Mouse (Mus musculus): ENCODE data around the gene Sgpp2. TPM values are rescaled to one million over a fixed set of nuclear protein-coding genes. Genes with fewer than 3 reads are reported as not detected.

Sgpp2 gene
- total RNA-seq, 4 experiments from 2014 or later = 5.5 to 8.9 (median 7.1) TPM

GRCm38 (mm10) chr1:78399755-78400154, 89.6 kb downstream of the Sgpp2 start:
- DNase-seq (ENCODE audit: low spot score in 2 of 2) = no peak

GRCm38 (mm10) chr1:78401413-78401812, 91.3 kb downstream of the Sgpp2 start:
- no peak for DNase-seq (ENCODE audit: low spot score in 2 of 2)

- DNase-seq (ENCODE audit: low spot score in 2 of 2) = no peak
Observed at GRCm38 (mm10) chr1:78409396-78409795, 99.3 kb downstream of the Sgpp2 start.

- no peak for DNase-seq (ENCODE audit: low spot score in 2 of 2)
Observed at GRCm38 (mm10) chr1:78412668-78413067, 102.5 kb downstream of the Sgpp2 start.

- DNase-seq (ENCODE audit: low spot score in 2 of 2) = no peak
Observed at GRCm38 (mm10) chr1:78414421-78414820, 104.3 kb downstream of the Sgpp2 start.

- DNase-seq (ENCODE audit: low spot score in 2 of 2) = no peak
Observed at GRCm38 (mm10) chr1:78417154-78417911, 107.2 kb downstream of the Sgpp2 start.

GRCm38 (mm10) chr1:78419593-78419992, 109.4 kb downstream of the Sgpp2 start:
- DNase-seq (ENCODE audit: low spot score in 2 of 2) = peak; percentile 33 to 67

GRCm38 (mm10) chr1:78420271-78420670, 110.1 kb downstream of the Sgpp2 start:
- DNase-seq (ENCODE audit: low spot score in 2 of 2) = no peak

- no peak for DNase-seq (ENCODE audit: low spot score in 2 of 2)
Observed at GRCm38 (mm10) chr1:78421749-78422148, 111.6 kb downstream of the Sgpp2 start.

GRCm38 (mm10) chr1:78422576-78422975, 112.4 kb downstream of the Sgpp2 start:
- DNase-seq (ENCODE audit: low spot score in 2 of 2) = no peak

GRCm38 (mm10) chr1:78424848-78425247, 114.7 kb downstream of the Sgpp2 start:
- DNase-seq (ENCODE audit: low spot score in 2 of 2) = no peak

GRCm38 (mm10) chr1:78425309-78425708, 115.2 kb downstream of the Sgpp2 start:
- DNase-seq (ENCODE audit: low spot score in 2 of 2) = no peak

GRCm38 (mm10) chr1:78425793-78426700, 115.9 kb downstream of the Sgpp2 start:
- DNase-seq (ENCODE audit: low spot score in 2 of 2) = peak; percentile 27 to 36

GRCm38 (mm10) chr1:78426841-78427240, 116.7 kb downstream of the Sgpp2 start:
- DNase-seq (ENCODE audit: low spot score in 2 of 2) = no peak

- DNase-seq (ENCODE audit: low spot score in 2 of 2) = no peak
Observed at GRCm38 (mm10) chr1:78428851-78429250, 118.7 kb downstream of the Sgpp2 start.

GRCm38 (mm10) chr1:78433472-78433871, 123.3 kb downstream of the Sgpp2 start:
- DNase-seq (ENCODE audit: low spot score in 2 of 2) = no peak

- DNase-seq (ENCODE audit: low spot score in 2 of 2) = no peak
Observed at GRCm38 (mm10) chr1:78435967-78436366, 125.8 kb downstream of the Sgpp2 start.

- DNase-seq (ENCODE audit: low spot score in 2 of 2) = no peak
Observed at GRCm38 (mm10) chr1:78436445-78436844, 126.3 kb downstream of the Sgpp2 start.

GRCm38 (mm10) chr1:78437150-78437549, 127.0 kb downstream of the Sgpp2 start:
- DNase-seq (ENCODE audit: low spot score in 2 of 2) = no peak

- no peak for DNase-seq (ENCODE audit: low spot score in 2 of 2)
Observed at GRCm38 (mm10) chr1:78440716-78441115, 130.6 kb downstream of the Sgpp2 start.

GRCm38 (mm10) chr1:78443056-78443455, 132.9 kb downstream of the Sgpp2 start:
- no peak for DNase-seq (ENCODE audit: low spot score in 2 of 2)

GRCm38 (mm10) chr1:78446232-78446631, 136.1 kb downstream of the Sgpp2 start:
- no peak for DNase-seq (ENCODE audit: low spot score in 2 of 2)

Measured in layer of hippocampus, adult 8-10 months (tissue).